Mouse (Mus musculus): Measurements from ENCODE around the gene Tspear. TPM values are rescaled to one million over a fixed set of nuclear protein-coding genes. Genes with fewer than 3 reads are reported as not detected.

Gene Tspear
- polyA plus RNA-seq, 1 experiment from 2014 or later, result 1.0 TPM

DNA sequence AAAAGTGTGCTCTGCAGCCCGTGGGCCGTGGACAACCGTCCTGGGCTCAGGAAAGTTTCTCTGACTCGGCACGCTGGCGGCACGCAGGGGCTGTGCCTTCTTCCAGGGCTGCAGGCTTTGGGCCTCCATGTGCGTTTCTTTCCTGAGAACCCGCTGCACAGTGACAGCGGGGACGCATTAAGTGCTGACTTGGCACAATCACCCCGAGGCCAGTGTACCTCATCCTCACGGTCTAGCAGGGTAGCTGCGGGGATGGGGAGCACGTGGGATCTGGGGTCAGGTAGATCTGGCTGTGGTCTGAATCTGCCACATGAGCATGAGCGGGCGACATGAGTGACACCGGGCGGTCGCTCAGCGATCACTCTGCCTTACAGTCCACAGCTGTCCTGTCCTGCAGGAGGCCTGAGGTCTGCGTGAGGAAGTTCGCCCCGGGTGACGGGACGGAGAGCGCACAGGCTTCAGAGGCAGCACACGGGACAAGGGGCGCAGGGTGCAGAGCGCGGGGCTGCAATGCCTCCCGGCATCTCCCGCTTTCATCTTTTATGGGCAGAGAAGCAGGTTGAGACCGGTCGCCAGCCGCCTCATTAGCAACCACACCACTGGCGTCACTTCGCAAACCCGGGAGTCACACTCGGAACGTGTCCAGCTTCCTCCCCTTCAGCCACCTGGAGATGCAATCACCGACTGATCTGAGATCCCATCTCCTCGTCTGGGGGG is 22.3 kb upstream of the Tspear start:
- no peak for DNase-seq (ENCODE audit: low spot score)
- no peak overlapping the region; the same call in 1 of the 2 replicates for H3K4me2 ChIP-seq (ENCODE audit: low read depth)
- WGBS, result 44% methylated on average over 43 of the region's 43 CpGs
- H3K27me3 ChIP-seq (ENCODE audit: control insufficient read depth, insufficient read depth, low read length), result no peaks in the 10 kb centered on the region
- H3K9me3 ChIP-seq (ENCODE audit: control insufficient read depth, low read length), result no peaks in the 10 kb centered on the region; the same call in 1 of the 2 replicates
- no peaks in the 10 kb centered on the region for H3K4me1 ChIP-seq (ENCODE audit: control insufficient read depth, insufficient read depth, low read length)
- H3K4me3 ChIP-seq (ENCODE audit: low read depth, low read length), result no peak overlapping the region
- ATAC-seq (ENCODE audit: insufficient read depth, low FRiP score, low TSS enrichment), result no peak
- H3K36me3 ChIP-seq (ENCODE audit: control insufficient read depth, insufficient read depth, low read length), result no peaks in the 10 kb centered on the region
- H3K9ac ChIP-seq (ENCODE audit: low read length), result no peak overlapping the region
- no peak overlapping the region for H3K27ac ChIP-seq (ENCODE audit: low read depth, low read length)

DNA sequence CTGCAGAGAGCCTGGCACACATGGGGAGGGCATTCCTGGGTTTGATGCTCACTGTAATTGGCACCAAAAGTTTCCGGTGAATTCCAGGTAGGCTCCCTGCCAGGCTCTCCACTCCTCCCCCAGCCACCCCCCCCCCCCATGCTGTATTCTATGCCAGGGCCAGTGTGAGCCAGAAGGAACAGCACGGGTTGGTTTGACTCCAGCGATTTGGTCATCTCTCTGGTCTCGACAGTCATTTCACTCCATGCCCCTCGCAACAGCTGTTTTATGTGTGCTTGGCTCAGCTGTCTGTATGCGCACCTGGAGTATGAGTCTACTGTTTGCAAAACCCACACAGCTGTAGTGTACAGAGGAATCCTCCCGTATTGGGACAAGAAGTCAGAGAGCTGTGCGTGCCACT is 20.0 kb upstream of the Tspear start:
- H3K9me3 ChIP-seq (ENCODE audit: control insufficient read depth, low read length), result no peaks in the 10 kb centered on the region
- ATAC-seq (ENCODE audit: insufficient read depth, low FRiP score, low TSS enrichment) (no peak), DNase-seq (ENCODE audit: low spot score) (no peak)
- no peak overlapping the region for H3K9ac ChIP-seq (ENCODE audit: low read length)
- H3K27me3 ChIP-seq (ENCODE audit: control insufficient read depth, insufficient read depth, low read length), result no peaks in the 10 kb centered on the region
- 77% methylated on average over 8 of the region's 8 CpGs for WGBS
- no peaks in the 10 kb centered on the region for H3K36me3 ChIP-seq (ENCODE audit: control insufficient read depth, insufficient read depth, low read length)
- H3K4me3 ChIP-seq (ENCODE audit: low read depth, low read length), result no peak overlapping the region
- no peak overlapping the region for H3K27ac ChIP-seq (ENCODE audit: low read depth, low read length)
- H3K4me1 ChIP-seq (ENCODE audit: control insufficient read depth, insufficient read depth, low read length), result no peaks in the 10 kb centered on the region
- H3K4me2 ChIP-seq (ENCODE audit: low read depth), result no peak overlapping the region

DNA sequence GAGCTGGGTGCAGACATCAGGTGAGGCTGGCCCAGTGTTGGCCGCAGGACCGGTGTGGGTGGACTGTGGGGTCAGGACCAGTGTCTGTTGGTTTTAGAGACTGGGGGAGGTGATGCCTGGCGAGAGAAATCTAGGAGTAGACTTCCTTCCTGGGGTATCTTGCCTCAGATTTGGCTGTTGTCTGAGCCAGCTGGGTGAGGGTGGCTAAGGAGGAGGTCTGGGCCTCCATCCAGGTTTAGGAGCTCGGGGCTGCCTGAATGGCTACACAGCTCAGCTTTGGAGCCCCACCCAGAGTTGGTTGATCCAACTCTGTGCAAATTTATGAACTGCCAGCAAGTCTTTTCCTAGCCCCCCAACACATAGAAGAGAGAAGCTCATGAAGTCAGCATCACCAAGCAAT is 19.0 kb upstream of the Tspear start:
- Histone ChIP-seq H3K4me3 (ENCODE audit: low read depth, low read length) (no peak overlapping the region), H3K27ac (ENCODE audit: low read depth, low read length) (no peak overlapping the region), H3K27me3 (ENCODE audit: control insufficient read depth, insufficient read depth, low read length) (no peaks in the 10 kb centered on the region), H3K9ac (ENCODE audit: low read length) (no peak overlapping the region), H3K36me3 (ENCODE audit: control insufficient read depth, insufficient read depth, low read length) (no peaks in the 10 kb centered on the region), H3K4me1 (ENCODE audit: control insufficient read depth, insufficient read depth, low read length) (no peaks in the 10 kb centered on the region), H3K9me3 (ENCODE audit: control insufficient read depth, low read length) (no peaks in the 10 kb centered on the region), H3K4me2 (ENCODE audit: low read depth) (no peak overlapping the region)
- DNase-seq (ENCODE audit: low spot score), result no peak
- ATAC-seq (ENCODE audit: insufficient read depth, low FRiP score, low TSS enrichment), result no peak
- WGBS, result 87% methylated on average over 4 of the region's 4 CpGs

DNA sequence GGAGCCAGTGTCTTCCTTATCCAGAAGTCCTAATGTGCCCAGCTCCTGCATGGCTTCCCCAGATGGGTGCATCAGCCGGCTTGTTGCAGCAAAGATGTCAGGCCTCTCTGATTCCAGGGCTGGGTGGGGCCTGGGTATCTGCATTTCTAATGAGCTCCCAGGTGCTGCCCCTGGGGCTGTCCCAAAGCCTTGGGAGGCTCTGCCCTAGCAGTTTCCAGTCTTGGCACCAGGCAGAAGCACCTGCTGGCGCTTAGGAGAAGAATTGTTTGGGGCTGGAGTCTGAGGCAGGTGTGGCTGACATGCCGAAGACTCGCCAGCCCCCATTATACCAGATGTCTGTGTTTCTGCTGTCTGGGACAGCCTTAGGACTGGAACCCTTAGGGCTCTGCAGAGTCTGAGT is 15.7 kb upstream of the Tspear start:
- Histone ChIP-seq H3K4me3 (ENCODE audit: low read depth, low read length) (no peak overlapping the region), H3K9me3 (ENCODE audit: control insufficient read depth, low read length) (no peaks in the 10 kb centered on the region), H3K36me3 (ENCODE audit: control insufficient read depth, insufficient read depth, low read length) (no peaks in the 10 kb centered on the region), H3K4me2 (ENCODE audit: low read depth) (no peak overlapping the region), H3K27me3 (ENCODE audit: control insufficient read depth, insufficient read depth, low read length) (no peaks in the 10 kb centered on the region), H3K4me1 (ENCODE audit: control insufficient read depth, insufficient read depth, low read length) (no peaks in the 10 kb centered on the region), H3K27ac (ENCODE audit: low read depth, low read length) (no peak overlapping the region), H3K9ac (ENCODE audit: low read length) (no peak overlapping the region)
- ATAC-seq (ENCODE audit: insufficient read depth, low FRiP score, low TSS enrichment), result no peak
- DNase-seq (ENCODE audit: low spot score), result no peak
- WGBS, result 80% methylated on average over 4 of the region's 4 CpGs

DNA sequence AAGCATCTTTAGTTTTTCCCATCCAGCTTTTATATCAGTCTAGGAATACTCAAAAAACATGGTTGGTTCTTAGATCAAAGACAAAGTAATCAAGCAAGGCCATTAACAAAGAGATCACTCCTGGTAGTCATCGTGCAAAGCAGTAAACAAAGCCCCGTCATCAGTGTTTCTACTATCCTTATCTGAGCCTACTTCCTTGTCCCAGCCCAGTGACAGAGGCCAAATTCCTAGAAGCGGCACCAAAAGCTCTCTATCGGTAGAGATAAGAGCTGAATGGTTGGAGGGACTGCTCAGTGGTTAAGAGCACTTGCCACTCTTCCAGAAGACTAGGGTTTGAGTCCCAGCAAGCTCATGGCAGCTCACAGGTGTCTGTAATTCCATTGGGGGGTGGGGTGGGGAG is 14.8 kb upstream of the Tspear start:
- Histone ChIP-seq H3K4me3 (ENCODE audit: low read depth, low read length) (no peak overlapping the region), H3K27ac (ENCODE audit: low read depth, low read length) (no peak overlapping the region), H3K27me3 (ENCODE audit: control insufficient read depth, insufficient read depth, low read length) (no peaks in the 10 kb centered on the region), H3K4me2 (ENCODE audit: low read depth) (no peak overlapping the region), H3K36me3 (ENCODE audit: control insufficient read depth, insufficient read depth, low read length) (no peaks in the 10 kb centered on the region), H3K4me1 (ENCODE audit: control insufficient read depth, insufficient read depth, low read length) (no peaks in the 10 kb centered on the region), H3K9ac (ENCODE audit: low read length) (no peak overlapping the region), H3K9me3 (ENCODE audit: control insufficient read depth, low read length) (no peaks in the 10 kb centered on the region)
- DNase-seq (ENCODE audit: low spot score), result no peak
- 77% methylated on average over 4 of the region's 4 CpGs for WGBS
- no peak for ATAC-seq (ENCODE audit: insufficient read depth, low FRiP score, low TSS enrichment)

DNA sequence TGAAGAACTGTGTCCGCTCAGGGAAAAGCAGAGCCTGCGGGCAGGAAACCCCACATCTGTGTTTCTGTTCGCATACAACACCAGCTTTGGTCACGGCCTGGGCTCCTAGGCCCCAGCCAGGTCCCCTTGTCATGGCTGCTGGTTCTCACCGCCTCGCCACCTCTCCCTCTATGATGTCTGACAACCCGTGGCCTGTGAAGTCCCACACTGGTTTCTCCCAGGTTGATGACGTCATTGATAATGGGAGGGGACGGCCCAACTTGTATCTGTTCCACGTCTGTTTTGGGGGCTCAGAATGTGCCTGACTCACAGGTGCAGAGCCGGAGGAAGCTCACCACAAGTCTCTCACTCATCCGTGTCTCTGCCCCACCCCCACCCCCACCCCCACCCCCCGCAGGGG is 12.6 kb upstream of the Tspear start:
- H3K27ac ChIP-seq (ENCODE audit: low read depth, low read length), result no peak overlapping the region
- peaks cover 17% of the 10 kb centered on the region for H3K27me3 ChIP-seq (ENCODE audit: control insufficient read depth, insufficient read depth, low read length)

DNA sequence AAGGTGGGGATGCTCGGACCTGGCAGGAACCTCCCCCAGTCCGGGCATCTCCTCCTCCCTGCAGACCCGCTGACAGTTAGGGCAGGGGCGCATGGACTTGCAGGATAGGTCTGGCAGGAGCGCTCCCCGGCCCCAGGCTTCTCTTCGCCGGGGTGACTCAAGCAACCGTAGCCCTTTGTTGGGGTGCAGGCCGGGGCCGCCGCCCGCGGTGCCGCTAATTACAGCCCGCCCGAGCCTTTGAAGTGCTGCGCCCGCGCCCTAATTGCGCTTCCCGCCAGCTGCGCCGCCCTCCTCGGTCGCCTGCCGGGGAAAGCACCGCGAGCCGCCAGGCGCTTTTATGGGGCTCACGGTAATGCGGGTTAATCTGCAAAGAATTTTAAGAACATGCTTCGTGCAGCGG is 8.8 kb upstream of the Tspear start:
- Histone ChIP-seq H3K4me2 (ENCODE audit: low read depth) (peak overlapping the region; percentile 46), H3K9ac (ENCODE audit: low read length) (no peak overlapping the region), H3K27me3 (ENCODE audit: control insufficient read depth, insufficient read depth, low read length) (peaks cover 19% of the 10 kb centered on the region), H3K36me3 (ENCODE audit: control insufficient read depth, insufficient read depth, low read length) (no peaks in the 10 kb centered on the region), H3K9me3 (ENCODE audit: control insufficient read depth, low read length) (no peaks in the 10 kb centered on the region), H3K4me3 (ENCODE audit: low read depth, low read length) (peak overlapping the region; percentile 14), H3K4me1 (ENCODE audit: control insufficient read depth, insufficient read depth, low read length) (0 out of 2 replicates have a peak, but pooled peaks cover 8% of the 10 kb centered on the region), H3K27ac (ENCODE audit: low read depth, low read length) (no peak overlapping the region)
- WGBS, result 0% methylated on average over 35 of the region's 35 CpGs
- ATAC-seq (ENCODE audit: insufficient read depth, low FRiP score, low TSS enrichment) (no peak), DNase-seq (ENCODE audit: low spot score) (no peak)

More for the DNA sequence above, 12.6 kb upstream of the Tspear start:
- no peak for DNase-seq (ENCODE audit: low spot score)
- WGBS, result 63% methylated on average over 13 of the region's 13 CpGs
- H3K4me1 ChIP-seq (ENCODE audit: control insufficient read depth, insufficient read depth, low read length), result 0 out of 2 replicates have a peak, but pooled peaks cover 8% of the 10 kb centered on the region
- H3K4me2 ChIP-seq (ENCODE audit: low read depth), result no peak overlapping the region
- H3K36me3 ChIP-seq (ENCODE audit: control insufficient read depth, insufficient read depth, low read length), result no peaks in the 10 kb centered on the region
- ATAC-seq (ENCODE audit: insufficient read depth, low FRiP score, low TSS enrichment), result no peak
- no peak overlapping the region for H3K9ac ChIP-seq (ENCODE audit: low read length)
- no peaks in the 10 kb centered on the region for H3K9me3 ChIP-seq (ENCODE audit: control insufficient read depth, low read length)
- no peak overlapping the region for H3K4me3 ChIP-seq (ENCODE audit: low read depth, low read length)

DNA sequence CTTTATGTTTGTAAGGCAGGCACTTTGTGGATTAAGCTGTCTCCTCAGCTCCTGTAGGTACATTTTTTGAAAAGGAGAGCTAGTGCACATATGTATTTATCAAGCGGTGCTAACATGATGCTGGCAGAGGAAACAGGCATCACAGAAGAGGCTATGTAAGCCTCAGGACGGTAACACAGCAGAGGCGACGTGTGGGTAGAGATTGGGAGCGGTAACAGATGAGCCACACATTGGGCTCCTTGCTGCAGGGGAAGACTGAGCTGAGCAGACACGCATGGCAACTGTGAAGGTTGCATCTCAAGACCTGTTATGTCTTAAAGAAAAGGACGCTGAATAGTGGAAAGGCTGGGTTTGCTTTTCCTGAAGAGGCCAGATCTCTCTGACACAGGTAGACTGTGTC is 3.4 kb upstream of the Tspear start:
- Histone ChIP-seq H3K4me2 (ENCODE audit: low read depth) (no peak overlapping the region), H3K9me3 (ENCODE audit: control insufficient read depth, low read length) (no peaks in the 10 kb centered on the region), H3K4me3 (ENCODE audit: low read depth, low read length) (no peak overlapping the region), H3K27ac (ENCODE audit: low read depth, low read length) (no peak overlapping the region), H3K36me3 (ENCODE audit: control insufficient read depth, insufficient read depth, low read length) (no peaks in the 10 kb centered on the region), H3K4me1 (ENCODE audit: control insufficient read depth, insufficient read depth, low read length) (peaks cover 4% of the 10 kb centered on the region; the same call in 1 of the 2 replicates), H3K27me3 (ENCODE audit: control insufficient read depth, insufficient read depth, low read length) (peaks cover 23% of the 10 kb centered on the region), H3K9ac (ENCODE audit: low read length) (no peak overlapping the region)
- ATAC-seq (ENCODE audit: insufficient read depth, low FRiP score, low TSS enrichment) (no peak), DNase-seq (ENCODE audit: low spot score) (no peak)
- 79% methylated on average over 7 of the region's 7 CpGs for whole genome bisulfite sequencing

DNA sequence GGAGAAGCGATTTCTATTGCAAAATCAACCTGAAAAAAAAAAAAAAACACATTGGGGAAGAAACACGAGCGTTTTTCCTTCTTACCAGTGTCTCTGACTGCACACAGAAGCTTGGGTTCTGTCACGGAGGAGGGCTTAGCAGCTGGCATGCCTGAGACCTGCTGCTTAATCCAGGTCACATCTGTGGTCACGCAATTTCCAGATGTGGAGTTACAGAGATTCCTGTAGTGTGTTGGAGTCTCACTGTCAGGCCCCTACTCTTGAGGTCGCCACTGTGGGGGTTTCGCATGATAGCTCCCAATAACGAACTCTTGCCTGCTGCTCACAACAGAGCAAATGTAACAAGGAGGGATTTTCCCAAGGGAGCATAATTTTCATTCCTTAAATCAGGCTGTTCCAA is 2.2 kb upstream of the Tspear start:
- no peak for ATAC-seq (ENCODE audit: insufficient read depth, low FRiP score, low TSS enrichment)
- Histone ChIP-seq H3K4me3 (ENCODE audit: low read depth, low read length) (no peak overlapping the region), H3K27ac (ENCODE audit: low read depth, low read length) (no peak overlapping the region), H3K36me3 (ENCODE audit: control insufficient read depth, insufficient read depth, low read length) (no peaks in the 10 kb centered on the region), H3K27me3 (ENCODE audit: control insufficient read depth, insufficient read depth, low read length) (peaks cover 19% of the 10 kb centered on the region), H3K4me2 (ENCODE audit: low read depth) (no peak overlapping the region; the same call in 1 of the 2 replicates), H3K9me3 (ENCODE audit: control insufficient read depth, low read length) (no peaks in the 10 kb centered on the region), H3K9ac (ENCODE audit: low read length) (no peak overlapping the region), H3K4me1 (ENCODE audit: control insufficient read depth, insufficient read depth, low read length) (peaks cover 3% of the 10 kb centered on the region; the same call in 1 of the 2 replicates)
- WGBS, result 42% methylated on average over 8 of the region's 8 CpGs
- DNase-seq (ENCODE audit: low spot score), result no peak
